Mouse (Mus musculus) heart, postnatal 0 days (tissue): ENCODE measurements around the gene Ptpn3.

Experiments
- CTCF ChIP-seq: IDR thresholded peaks from 2 replicates; pipeline ENCODE4 v1.5.1; 2016; ENCODE audit warnings: antibody characterized with exemption, control low read depth, low read depth
- EP300 ChIP-seq: IDR thresholded peaks from 2 replicates; pipeline ENCODE4 v1.6.1; 2016; ENCODE audit warnings: antibody characterized with exemption, low read depth

DNA sequence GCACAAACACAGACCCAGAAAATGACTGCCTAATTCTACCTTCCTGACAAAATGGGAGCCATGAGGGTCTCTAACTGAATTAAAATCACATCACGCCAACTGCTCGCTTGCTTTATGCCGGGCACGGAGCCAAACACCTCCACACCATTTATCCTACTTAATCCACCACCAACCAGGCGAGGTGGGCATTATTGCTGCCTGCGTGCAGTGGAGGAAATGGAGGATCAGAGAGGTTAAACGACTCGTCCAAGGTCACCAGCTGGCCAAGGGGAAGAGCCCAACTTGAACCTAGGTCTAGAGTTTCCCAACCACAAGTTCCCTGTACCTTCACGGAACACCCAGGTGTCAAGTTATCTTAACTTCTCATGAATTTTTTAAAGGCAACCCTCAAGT is 2.3 kb downstream of the Ptpn3 start:
- TF ChIP-seq EP300 (no peak), CTCF (no peak)
